Mouse (Mus musculus): ENCODE data around the gene Snapc4.

The Snapc4 gene

DNA sequence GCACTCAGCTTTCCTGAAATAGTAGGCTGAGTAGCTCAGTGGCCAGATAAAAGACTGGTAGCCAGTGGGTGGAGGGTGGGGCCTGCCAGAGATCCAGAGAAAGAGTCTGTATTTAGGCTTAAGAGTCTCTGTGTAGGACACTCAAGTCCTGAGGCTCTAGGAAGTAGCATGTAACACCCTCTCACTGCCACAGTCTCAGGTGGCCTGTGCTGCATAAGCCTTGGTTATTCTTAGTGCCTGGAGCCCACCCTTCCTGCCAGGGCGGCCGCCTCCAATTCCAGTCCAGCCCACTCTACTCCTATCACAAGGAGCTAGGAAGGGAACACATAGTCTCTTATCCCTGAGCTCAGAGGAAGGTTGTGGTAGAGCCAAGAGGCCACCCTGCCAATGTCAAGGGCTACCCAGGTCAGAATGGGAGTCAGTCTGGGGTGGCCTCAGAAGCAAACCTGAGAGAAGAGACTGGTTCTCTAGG, 38.9 kb downstream of the Snapc4 start:
- DNase-seq (ENCODE audit: low read depth, low spot score): no peak

- DNase-seq (ENCODE audit: low read depth, low spot score): no peak
Measured at GRCm38 (mm10) chr2:26339204-26339551, 41.3 kb downstream of the Snapc4 start.

GRCm38 (mm10) chr2:26338302-26339203, 41.9 kb downstream of the Snapc4 start:
- DNase-seq (ENCODE audit: low read depth, low spot score): no peak

- DNase-seq (ENCODE audit: low read depth, low spot score): no peak
Measured at GRCm38 (mm10) chr2:26330702-26331101, 49.8 kb downstream of the Snapc4 start.

DNA sequence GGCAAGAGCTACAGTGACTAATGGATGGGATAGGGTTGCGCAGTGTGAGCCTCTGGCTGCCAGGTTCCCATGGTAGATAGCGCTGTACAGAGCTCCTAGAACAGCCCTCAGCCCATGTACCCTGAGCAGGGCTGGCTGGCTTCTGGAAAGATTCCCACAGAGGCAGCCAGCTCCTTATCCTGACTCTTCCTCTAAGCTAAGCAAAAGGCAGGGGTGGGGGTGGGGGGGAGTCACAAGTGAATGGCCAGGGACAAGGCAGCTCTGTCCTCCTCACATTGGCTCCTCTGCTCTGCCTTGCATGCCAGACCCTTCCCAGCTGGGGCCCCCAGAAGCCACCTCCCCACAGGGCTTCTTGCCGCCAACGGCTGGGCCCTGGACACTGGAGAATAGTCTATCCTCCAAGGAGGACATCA, 50.4 kb downstream of the Snapc4 start:
- no peak for DNase-seq (ENCODE audit: low read depth, low spot score)

- DNase-seq (ENCODE audit: low read depth, low spot score): peak; percentile 32
Measured at GRCm38 (mm10) chr2:26329402-26329801, 51.1 kb downstream of the Snapc4 start.

- DNase-seq (ENCODE audit: low read depth, low spot score): peak; percentile 42
Measured at GRCm38 (mm10) chr2:26327852-26328251, 52.6 kb downstream of the Snapc4 start.

GRCm38 (mm10) chr2:26325386-26326181, 54.9 kb downstream of the Snapc4 start:
- DNase-seq (ENCODE audit: low read depth, low spot score): peak; percentile 82

GRCm38 (mm10) chr2:26324917-26325316, 55.5 kb downstream of the Snapc4 start:
- DNase-seq (ENCODE audit: low read depth, low spot score): peak; percentile 53

GRCm38 (mm10) chr2:26323589-26324325, 56.7 kb downstream of the Snapc4 start:
- DNase-seq (ENCODE audit: low read depth, low spot score): no peak

DNA sequence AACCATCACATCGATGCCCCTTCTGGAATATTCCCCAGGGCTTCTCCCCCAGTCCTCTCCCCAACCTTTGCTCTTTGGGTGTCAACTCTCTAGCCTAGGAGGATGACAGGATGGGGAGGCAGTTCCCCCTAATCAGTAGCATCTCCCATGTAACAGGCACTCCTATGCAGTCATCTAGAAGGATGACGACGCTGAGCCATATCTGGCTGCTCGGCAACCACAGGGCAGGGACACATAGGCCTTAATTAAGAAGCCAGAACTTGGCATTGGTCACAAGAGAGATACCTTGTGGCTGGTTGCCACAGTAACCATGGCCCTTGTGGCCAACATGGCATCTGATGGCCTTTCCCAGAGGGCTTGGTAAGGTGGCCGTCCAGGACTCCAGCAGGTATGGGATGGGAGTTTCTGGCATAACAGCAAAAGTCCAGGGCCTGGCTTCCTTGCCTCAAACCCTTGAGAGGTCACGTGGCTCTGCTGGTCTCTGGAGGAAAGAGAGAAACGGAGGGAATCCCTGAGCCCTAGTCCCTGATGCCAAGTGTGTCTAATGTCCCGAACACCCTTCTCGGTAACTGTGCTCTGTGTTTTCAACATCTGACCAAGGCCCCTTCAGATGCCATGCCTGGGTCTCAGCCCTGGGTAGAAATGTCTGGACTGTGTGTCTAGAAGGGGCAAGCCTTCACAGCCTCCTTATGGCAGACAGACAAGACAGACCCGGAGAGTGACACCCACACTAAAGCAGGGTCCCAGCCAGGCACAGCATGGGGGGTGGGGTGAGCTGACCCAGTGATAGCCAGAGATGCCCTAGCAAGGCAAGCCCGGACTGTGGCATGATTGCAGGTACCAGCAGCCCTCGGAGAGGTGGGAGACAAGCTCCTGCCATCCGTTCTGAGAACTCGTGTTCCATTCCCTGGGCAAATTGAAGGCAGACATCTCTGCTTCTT, 59.9 kb downstream of the Snapc4 start:
- DNase-seq (ENCODE audit: low read depth, low spot score): no peak

DNA sequence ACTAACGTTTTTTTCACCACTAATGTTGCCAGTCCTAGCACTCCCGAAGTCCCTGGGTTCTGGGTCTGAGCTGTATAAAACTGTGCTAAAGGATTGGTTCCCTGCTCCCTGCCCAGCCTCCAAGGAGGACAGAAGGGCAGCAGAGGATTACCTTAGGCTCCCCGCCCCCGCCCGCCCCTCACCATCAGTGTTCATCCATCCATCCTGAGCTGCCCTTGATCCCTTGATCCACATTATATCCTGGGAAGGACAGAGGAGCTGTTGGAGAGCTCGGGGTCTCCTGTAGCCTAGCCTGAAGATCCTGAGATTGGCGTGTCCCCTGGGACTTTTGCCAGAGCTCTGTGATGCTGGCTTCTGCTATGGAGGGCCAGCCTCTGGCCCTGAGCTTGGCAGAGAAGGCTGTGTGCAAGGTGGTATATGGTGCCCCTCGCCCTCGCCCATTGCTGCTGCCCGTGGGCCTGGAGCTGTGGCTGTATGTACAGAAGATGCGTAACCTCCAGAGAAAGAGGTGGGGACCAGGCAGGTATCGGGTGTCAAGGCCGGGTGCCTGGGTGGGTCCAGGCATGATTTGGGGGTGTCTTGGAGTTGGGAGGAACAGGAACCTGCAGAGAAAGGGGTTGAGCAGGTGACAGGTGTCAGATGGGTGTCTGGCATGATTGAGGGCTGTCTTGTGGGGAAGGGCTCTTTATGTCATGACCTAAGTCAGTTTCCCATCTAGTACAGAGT, 60.8 kb downstream of the Snapc4 start:
- no peak for DNase-seq (ENCODE audit: low read depth, low spot score)

GRCm38 (mm10) chr2:26319109-26319508, 61.3 kb downstream of the Snapc4 start:
- no peak for DNase-seq (ENCODE audit: low read depth, low spot score)

DNA sequence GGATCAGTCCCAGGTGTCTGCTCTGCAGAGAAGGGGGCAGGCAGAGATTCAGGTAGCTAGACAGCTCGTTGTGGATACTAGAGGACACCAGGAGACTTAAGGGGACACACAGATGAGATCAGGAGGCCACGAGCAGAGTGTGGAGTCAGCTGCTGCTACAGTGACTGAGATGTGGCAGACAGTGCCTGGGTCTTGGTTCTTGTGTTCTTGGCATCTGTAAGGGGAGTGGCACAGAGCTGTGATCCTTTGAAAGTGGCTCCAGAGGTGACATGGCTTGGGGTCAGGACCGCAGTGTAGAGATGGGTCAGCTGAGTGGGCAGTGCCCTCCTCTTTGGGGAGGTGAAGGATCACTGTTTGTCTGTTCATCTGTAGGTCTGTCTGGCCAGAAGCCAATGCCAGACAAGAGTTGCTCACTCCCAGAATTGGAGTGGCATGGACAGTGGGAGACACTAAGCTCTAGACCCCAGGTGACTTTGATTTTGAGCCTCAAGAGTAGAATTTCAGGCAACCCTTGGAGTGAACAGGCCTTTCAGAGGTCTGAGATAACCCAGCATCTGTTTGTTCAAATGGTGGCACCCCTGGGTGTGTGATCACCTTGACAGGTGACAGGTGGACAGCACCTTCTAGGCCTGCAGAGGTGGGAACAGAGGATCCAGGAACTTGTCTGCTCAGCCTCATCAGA, 62.3 kb downstream of the Snapc4 start:
- no peak for DNase-seq (ENCODE audit: low read depth, low spot score)

GRCm38 (mm10) chr2:26317371-26317770, 63.1 kb downstream of the Snapc4 start:
- DNase-seq (ENCODE audit: low read depth, low spot score): no peak

DNA sequence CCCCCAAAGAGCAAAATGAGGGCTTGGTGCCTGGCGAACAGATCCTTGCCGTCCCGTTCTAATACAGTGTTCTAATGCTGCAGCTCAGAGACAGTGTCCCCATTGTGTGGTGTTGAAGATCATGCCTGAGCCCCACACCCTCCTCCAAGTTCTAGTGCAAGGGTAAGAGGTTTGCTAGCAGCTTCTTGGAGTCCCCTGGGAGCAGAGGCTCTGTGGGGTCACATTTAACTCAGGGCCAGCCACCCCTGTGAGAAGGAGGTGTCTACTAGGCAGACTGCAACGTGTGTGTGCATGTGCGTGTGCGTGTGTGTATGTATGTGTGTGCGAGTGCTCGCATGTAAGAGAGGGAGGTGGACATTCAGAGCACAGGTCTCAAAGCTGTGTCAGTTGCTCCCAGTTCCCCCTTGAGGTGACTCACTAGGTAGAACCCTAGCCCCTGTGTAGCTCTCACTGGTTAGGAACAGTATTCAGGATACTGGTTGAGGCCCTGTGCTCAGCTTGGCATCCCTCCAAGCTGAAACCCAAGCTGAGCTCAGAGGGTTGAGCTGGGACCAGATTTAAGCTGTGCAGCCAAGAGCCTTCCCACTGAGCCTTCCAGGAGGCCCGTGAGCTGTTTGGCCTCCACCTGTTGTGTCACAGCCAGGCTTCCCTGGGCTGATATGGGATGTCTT, 63.7 kb downstream of the Snapc4 start:
- DNase-seq (ENCODE audit: low read depth, low spot score): no peak

- DNase-seq (ENCODE audit: low read depth, low spot score): peak; percentile 25
Measured at GRCm38 (mm10) chr2:26315925-26316311, 64.5 kb downstream of the Snapc4 start.

- DNase-seq (ENCODE audit: low read depth, low spot score): no peak
Measured at GRCm38 (mm10) chr2:26315072-26315924, 65.2 kb downstream of the Snapc4 start, which contains the start of gene Gpsm1. TSS of gene Gpsm1 (plus strand) at chr2:26315515.

Data from ES-CJ7 (cell line).